Mouse (Mus musculus): ENCODE data around the gene Hnrnpul1.
"Not testable (repeated sequence)": the region's sequence is repeated elsewhere in the genome, so short reads cannot be mapped to it uniquely, and the experiment has no call there.

Gene Hnrnpul1

GRCm38 (mm10) chr7:25754738-25755467 lies at the start of gene Hnrnpul1:
Gene Hnrnpul1 (minus strand): TSS chr7:25754757.
- peak; percentile 99 for DNase-seq (ENCODE audit: low spot score)

- peak; percentile 53 for DNase-seq (ENCODE audit: low spot score)
Observed at GRCm38 (mm10) chr7:25803460-25803859, 48.9 kb upstream of the Hnrnpul1 start.

- peak; percentile 93 for DNase-seq (ENCODE audit: low spot score)
Observed at GRCm38 (mm10) chr7:25802241-25803125, 47.9 kb upstream of the Hnrnpul1 start.

DNA sequence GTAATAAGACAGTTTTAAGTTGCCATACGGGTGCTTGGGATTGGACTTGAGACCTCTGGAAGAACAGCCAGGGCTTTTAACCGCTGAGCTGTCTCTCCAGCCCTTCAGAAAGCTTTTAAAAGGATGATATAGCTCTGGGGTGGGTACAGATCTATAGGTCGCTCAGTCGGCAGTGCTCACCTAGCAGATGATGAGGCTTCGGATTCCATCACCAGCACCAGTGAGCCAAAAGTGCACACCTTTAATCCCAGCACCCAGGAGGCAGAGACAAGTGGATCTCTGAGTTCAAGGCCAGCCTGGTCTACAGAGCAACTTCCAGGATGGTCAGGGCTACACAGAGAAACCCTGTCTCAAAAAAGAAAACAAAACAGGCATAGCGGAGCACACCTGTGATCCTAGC lies 46.5 kb upstream of the Hnrnpul1 start:
- no peak for DNase-seq (ENCODE audit: low spot score)

GRCm38 (mm10) chr7:25799369-25799768 lies 44.8 kb upstream of the Hnrnpul1 start:
- no peak for DNase-seq (ENCODE audit: low spot score)

- DNase-seq (ENCODE audit: low spot score): no peak
Observed at GRCm38 (mm10) chr7:25798540-25798939, 44.0 kb upstream of the Hnrnpul1 start.

DNA sequence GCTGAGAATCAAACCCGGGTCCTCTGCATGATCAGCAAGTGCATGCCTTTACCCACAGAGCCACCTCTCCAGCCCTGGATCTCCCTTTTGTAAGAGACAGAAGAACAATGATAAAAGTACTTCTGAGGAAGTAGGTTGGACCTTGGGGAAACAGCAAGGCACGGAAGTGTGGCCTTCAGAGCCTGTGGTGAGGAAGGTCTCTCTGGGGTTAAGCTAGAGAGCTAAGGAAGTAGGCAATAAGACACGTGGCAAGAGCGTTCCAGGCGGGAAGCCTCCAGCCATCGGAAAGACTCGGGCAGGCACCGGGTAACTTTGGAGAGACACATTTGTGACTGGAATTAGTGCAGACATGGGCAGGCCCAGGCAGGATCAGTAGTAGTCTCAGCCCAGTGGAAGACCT lies 40.2 kb upstream of the Hnrnpul1 start:
- DNase-seq (ENCODE audit: low spot score): no peak

- peak; percentile 69 for DNase-seq (ENCODE audit: low spot score)
Observed at GRCm38 (mm10) chr7:25793679-25794078, 39.1 kb upstream of the Hnrnpul1 start.

- not testable (repeated sequence) for DNase-seq (ENCODE audit: low spot score)
Observed at GRCm38 (mm10) chr7:25792966-25793365, 38.4 kb upstream of the Hnrnpul1 start.

DNA sequence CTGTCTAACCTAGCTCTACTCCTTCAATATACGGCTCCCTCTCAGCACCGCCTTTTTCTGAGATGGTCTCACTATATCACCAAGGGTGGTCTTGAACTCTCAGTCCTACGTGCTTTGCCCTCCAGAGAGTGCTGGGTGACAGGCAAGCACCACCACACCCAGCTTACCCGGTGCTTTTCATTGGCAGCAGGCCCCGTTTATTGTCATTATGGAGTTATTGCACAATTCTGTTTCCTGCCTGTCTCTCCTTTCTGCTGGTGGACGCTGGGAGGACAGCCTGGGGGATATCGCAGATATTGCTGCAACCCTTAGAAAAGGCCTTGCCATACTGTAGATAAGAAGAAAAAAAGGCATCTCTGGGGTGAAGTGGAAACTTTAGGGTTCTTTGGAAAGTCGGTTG lies 36.1 kb upstream of the Hnrnpul1 start:
- DNase-seq (ENCODE audit: low spot score): no peak

- DNase-seq (ENCODE audit: low spot score): no peak
Observed at GRCm38 (mm10) chr7:25789129-25789440, 34.5 kb upstream of the Hnrnpul1 start.

GRCm38 (mm10) chr7:25788220-25789128 lies 33.9 kb upstream of the Hnrnpul1 start, which contains the start of gene Axl:
Gene Axl (minus strand): TSS chr7:25788705.
- DNase-seq (ENCODE audit: low spot score): peak; percentile 89

GRCm38 (mm10) chr7:25787456-25788219 lies 33.1 kb upstream of the Hnrnpul1 start:
- peak; percentile 67 for DNase-seq (ENCODE audit: low spot score)

DNA sequence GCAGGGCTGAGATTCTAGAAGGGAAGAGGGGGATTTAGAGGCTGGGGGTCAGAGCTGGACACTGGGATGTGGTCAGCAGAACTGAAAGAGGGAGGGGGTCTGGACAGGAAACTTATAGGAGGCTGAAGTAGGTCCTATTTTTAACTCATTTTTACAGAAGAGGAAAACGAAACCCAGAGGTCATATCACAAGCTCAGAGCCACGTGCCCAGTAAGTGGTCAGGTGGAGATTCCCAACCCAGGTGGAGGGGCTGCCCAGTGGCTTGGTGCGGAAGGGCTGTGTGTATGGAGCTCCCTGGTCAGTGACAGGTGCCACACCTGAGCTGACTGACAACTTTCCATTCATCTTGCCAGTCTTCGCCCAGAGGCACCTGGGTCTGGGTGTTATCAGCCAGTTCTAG lies 32.4 kb upstream of the Hnrnpul1 start:
- no peak for DNase-seq (ENCODE audit: low spot score)

- DNase-seq (ENCODE audit: low spot score): no peak
Observed at GRCm38 (mm10) chr7:25785752-25786151, 31.2 kb upstream of the Hnrnpul1 start.

DNA sequence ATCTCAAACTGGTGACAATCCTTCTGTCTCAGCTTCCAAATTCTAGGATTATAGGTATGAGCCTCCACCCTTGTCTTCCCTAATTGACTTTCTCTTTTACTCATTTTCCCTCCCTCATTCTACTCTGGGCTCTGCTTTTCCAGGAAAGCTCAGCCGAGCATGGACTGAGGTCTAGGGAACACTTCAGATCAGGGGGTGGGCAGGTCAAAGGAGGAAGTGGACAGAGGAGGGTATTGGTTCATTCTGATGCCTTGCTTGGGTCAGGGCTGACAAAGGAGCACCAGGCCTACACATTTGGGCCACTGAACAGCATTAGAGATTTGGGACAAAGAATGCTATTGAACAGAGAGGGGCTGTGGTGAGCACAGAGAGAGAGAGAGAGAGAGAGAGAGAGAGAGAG lies 30.3 kb upstream of the Hnrnpul1 start:
- DNase-seq (ENCODE audit: low spot score): no peak

- no peak for DNase-seq (ENCODE audit: low spot score)
Observed at GRCm38 (mm10) chr7:25783746-25784145, 29.2 kb upstream of the Hnrnpul1 start.

DNA sequence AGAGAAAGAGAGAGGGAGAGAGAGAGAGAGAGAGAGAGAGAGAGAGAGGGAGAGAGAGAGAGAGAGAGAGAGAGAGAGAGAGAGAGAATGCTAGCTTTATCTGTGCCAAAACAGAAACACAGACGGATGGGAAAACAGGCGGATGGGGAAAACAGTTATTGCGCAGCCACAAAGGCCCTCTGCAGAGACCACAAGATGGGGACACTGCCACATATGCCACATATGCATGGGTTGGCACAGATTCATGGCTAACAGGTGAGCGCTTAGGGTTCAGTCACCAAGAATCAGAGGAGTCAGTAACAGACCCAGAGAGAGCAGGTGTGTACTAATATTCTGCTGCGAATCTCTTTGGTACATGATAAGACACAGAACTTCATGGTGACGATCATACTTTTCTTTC lies 28.2 kb upstream of the Hnrnpul1 start:
- no peak for DNase-seq (ENCODE audit: low spot score)

- no peak for DNase-seq (ENCODE audit: low spot score)
Observed at GRCm38 (mm10) chr7:25781937-25782610, 27.5 kb upstream of the Hnrnpul1 start.

DNA sequence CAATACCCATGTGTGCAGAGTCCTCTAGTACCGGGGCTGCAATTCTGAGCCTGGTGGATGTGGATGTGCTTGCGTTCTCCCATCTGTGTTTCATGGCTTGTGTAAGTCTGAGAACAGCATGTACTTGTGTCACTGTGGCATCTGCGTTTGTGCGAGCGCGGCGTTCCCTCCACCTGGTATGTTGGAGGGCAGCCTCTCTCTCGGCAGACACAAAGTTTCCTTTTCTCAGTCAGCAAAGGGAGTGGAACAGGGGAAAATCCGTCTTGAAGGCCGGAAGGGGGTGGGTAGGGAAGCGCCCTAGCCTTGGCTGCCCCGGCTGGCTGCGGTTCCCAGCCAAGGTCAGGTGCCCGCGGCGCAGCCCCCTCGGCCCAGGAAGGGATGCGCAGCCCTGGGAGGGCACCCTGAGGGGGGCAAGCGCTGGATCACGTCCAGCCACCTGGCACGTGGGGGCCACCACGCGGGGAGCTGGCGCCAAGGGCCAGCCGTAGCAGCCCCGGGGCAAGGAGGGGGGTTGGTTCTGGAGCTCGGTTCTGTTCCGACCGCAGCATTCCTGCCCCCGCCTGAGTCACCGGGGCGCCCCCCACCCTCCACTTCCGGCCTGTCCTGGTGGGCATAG lies 26.9 kb upstream of the Hnrnpul1 start:
- DNase-seq (ENCODE audit: low spot score): peak; percentile 89

All from testis, postnatal 10 days (tissue).